Mouse (Mus musculus): Measurements from ENCODE around the gene Cpxm2. TPM values are rescaled to one million over a fixed set of nuclear protein-coding genes. Genes with fewer than 3 reads are reported as not detected.

The Cpxm2 gene
- polyA plus RNA-seq, 1 experiment from 2014 or later, result 4.1 TPM

Other genes with a start within 250 kb of the Cpxm2 start
- gene Gpr26, start 188.3 kb downstream of the Cpxm2 start, polyA plus RNA-seq (2016; fragmentation: Nextera tagmentation; extraction: Ambion mirVana), result not detected in 2 replicates
- gene Chst15, start 162.5 kb upstream of the Cpxm2 start, polyA plus RNA-seq (2016; fragmentation: Nextera tagmentation; extraction: Ambion mirVana), result 21.2 and 23.8 TPM in 2 replicates